Mouse (Mus musculus): ENCODE data around the gene Pgrmc1.
"Not testable (repeated sequence)": the region's sequence is repeated elsewhere in the genome, so short reads cannot be mapped to it uniquely, and the experiment has no call there.

Pgrmc1 gene

DNA sequence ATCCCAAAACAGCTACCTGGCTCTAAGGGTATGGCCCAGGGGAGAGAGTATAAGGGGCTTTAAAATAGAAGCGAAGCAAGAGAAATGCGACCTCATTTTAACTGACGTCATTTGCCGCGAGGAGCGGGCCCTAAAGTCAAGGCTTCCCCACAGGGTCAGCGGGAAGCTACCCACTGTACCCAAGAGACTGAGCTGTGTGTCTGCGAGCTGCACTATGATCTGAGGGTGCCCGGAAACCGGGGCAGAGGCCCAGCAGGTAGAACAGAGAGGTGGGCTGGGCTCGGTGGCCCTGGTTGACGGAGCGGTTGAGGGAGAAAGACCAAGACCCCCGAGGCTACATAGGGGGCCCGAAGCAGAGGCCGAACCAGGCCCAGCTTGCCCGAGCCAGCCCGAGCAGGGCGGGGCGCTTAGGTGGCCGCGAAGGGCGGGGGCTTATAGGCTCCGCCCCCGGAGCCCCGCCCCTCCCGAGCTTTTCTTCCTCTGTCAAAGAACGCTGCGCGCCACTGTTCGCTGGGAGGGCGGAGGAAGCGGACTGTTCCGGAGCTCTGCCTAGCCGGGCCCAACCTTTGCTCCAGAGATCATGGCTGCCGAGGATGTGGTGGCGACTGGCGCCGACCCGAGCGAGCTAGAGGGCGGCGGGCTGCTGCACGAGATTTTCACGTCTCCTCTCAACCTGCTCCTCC is at the start of gene Pgrmc1:
Pgrmc1 (plus strand) TSS at position 500 of the 683 bp plus-strand sequence.
- peak; percentile 65 for DNase-seq (ENCODE audit: low read depth, low spot score)

DNA sequence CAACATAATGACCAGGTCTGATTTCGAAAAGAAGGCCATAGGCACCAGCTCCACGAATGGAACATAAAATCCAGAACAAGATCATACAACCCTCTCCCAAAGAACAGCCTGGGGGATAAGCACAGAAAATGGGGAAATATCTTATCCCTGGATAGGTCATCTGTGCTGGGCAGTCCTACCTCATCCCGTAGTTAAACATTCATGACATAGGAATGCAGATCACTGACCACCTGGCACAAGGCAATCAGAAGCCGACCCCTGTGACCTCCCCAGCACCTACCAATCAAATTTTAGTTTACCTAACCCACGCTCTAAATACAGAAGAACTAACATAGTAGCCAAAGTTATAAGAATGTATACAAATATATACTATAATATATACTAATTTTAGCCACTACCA is 49.2 kb upstream of the Pgrmc1 start:
- no peak for DNase-seq (ENCODE audit: low read depth, low spot score)

DNA sequence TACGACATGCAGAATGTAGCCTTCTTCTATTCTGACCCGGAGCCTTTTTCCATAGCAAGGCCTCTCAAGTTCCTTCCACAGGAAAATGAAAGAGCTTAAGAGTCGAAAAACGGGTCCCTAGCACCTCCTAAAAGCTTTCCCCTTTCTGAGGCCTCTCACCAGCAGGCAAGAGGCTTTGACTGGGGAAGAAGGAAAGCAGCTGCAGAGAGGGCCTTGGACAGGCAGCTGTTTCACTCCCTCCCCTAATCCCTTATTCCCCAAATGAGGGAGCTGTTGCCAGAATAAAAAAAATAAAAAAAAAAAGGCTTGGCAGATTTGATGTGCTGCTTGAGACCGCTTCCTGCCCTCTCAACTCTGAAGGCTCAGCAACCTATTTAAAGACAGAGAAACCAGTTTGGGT is 47.1 kb upstream of the Pgrmc1 start:
- no peak for DNase-seq (ENCODE audit: low read depth, low spot score)

DNA sequence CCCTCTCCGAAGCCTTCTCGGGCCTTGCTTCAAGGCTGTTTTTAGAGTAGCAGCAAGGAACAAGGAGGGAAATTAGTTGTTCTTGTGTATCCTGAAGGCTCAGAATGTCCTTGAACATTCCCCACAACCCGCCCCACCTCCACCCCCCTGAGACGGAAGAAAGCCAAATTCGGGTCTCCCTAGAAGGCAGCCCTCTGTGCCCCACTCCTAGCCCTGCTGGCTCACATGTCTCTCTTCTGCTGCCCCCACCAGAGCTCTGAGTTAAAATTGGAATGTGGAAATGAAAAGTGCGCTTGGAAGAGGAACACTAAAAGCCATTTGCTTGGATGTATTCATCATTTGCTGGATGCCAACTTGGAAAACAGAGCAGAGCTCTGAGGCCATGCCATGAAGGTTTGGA is 46.7 kb upstream of the Pgrmc1 start:
- DNase-seq (ENCODE audit: low read depth, low spot score): no peak

DNA sequence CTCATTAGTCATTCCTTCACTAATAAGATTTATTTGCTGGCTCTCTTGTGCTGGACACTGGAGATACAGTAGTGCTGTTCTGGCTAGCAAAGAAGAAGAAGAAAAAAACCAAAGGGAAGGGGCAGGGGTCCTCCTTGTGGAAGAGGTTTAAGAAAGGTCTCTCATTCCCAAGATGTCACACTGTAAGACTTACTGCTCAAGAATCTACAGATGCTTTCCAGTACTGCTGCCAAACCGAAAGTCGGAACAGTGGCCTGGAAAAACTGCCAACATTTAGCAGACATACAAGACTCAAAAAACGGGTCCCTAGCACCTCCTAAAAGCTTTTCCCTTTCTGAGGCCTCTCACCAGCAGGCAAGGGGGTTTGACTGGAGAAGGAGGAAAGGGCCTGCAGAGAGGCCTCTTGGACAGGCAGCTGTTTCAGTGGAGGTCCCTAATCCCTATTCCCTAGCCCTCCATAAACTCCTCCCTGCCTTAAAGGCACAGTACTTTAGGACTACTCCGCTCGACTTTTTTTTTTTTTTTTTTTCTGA is 45.9 kb upstream of the Pgrmc1 start:
- DNase-seq (ENCODE audit: low read depth, low spot score): no peak

DNA sequence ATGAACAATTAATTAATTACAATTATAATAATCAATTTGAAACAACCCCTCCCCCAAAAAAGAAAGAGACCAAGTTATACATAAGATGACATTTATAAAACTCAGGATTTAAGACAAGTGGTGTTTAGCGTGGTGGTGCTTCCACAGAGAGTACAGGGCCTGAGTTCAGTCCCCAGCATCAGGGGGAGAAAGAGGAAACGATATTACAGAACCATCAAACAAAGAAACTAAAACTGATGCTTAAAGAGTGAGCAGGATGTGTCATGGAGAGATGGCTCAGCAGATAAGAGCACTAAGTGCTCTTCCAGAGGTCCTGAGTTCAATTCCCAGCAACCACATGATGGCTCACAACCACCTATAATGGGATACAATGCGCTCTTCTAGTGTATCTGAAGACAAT is 45.3 kb upstream of the Pgrmc1 start:
- no peak for DNase-seq (ENCODE audit: low read depth, low spot score)

DNA sequence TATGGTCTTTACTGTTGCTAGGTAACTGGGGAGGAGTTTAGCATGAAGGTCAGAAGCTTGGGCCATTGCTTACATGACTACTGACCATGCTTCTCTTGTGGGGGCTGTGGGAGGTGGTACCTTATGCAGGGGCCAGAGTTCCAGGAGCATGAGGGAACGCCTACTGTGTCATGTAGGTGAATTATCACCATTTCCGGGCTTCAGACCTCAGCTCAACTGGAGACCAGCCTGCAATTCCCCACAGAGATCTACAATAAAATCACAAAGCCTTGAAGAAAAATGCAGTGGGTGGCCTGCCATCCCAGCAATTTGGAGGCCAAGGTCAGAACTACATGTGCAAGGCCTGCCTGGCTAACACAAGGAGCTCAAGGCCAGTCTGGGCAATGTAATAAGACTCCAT is 42.8 kb upstream of the Pgrmc1 start:
- DNase-seq (ENCODE audit: low read depth, low spot score): not testable (repeated sequence)

DNA sequence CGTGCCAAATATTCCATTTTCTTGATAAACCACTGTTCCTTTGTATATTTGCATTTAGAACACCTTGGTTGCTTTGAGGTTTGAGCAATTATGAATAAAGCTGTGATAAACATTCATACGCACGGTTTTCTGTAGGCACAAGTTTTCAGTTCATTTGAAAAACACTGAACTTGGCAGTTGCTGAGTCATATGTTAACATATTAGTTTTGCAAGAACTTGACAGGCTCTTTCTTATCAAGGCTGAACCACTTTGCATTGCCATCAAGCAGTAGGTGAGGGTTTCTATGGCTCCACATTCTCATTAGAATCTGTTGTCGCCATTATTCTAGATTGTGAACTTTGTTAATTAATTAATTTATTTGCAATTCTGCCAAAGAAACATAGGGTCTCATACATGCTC is 37.8 kb upstream of the Pgrmc1 start:
- DNase-seq (ENCODE audit: low read depth, low spot score): no peak

DNA sequence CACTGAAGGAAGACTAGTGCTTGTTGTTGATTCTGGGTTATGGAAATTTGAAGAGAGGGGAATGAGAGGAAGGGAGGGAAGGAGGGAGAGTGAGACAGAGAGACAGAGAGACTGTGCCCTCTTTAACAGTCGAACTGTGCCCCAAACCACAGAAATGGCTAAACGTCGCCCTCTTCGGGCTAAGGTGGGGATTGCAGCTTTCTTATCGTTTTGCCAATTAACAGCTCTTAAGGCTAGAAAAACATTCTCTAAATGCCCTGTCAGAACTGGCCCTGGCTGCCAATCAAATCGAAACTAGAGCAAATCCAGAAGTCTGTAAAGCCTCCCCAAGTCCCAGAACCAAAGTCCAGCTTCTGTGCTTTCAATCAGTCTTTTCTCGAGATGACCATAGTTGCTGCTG is 36.4 kb upstream of the Pgrmc1 start:
- peak; percentile 19 for DNase-seq (ENCODE audit: low read depth, low spot score)

DNA sequence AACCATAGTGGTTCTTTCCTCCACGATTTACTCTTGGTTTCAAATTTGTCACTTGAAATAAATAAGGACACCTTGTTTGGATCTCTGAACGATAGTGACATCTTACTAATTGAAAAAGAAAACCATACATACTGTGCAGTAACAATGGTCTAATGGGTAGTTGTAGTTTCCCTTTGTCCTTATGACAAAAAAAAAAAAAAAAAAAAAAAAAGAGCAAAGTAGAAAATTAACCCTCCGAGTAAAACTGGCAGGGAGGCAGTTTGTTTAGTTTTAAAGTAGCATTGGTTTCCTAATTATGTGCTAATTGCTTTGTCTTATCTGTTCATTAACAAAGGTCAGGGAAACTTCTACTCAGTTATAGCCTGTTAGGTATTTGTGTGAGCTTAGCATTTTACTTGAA is 35.9 kb upstream of the Pgrmc1 start:
- DNase-seq (ENCODE audit: low read depth, low spot score): no peak

DNA sequence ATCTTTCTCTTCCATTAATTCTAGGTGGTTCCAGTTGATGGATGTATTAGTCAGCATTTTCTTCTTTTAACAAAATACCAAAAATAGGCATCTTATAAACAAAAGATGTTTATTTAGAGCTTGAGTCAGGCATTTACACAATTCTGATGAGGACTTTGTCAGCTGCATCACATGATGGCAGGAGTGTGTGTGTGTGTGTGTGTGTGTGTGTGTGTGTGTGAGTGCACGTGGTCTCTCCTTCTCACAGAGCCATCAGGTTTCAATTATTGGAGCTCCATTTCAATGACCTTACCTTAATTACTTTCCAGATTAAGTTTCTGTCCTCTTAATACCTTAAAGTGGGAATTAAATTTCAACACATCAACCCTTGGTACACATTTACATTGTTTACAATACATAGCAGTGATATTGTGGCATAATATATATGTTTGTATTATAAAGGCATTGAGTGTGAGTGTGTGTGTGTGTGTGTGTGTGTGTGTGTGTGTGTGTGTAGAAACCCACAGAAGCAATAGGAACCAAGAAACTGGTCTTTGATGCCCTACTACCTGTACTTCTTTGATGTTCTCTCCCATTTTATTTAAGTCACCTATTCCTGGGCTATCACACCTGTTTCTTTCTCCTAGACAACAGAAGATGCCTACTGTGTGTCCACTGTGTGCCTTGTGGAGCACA is 11.2 kb upstream of the Pgrmc1 start:
- DNase-seq (ENCODE audit: low read depth, low spot score): no peak

DNA sequence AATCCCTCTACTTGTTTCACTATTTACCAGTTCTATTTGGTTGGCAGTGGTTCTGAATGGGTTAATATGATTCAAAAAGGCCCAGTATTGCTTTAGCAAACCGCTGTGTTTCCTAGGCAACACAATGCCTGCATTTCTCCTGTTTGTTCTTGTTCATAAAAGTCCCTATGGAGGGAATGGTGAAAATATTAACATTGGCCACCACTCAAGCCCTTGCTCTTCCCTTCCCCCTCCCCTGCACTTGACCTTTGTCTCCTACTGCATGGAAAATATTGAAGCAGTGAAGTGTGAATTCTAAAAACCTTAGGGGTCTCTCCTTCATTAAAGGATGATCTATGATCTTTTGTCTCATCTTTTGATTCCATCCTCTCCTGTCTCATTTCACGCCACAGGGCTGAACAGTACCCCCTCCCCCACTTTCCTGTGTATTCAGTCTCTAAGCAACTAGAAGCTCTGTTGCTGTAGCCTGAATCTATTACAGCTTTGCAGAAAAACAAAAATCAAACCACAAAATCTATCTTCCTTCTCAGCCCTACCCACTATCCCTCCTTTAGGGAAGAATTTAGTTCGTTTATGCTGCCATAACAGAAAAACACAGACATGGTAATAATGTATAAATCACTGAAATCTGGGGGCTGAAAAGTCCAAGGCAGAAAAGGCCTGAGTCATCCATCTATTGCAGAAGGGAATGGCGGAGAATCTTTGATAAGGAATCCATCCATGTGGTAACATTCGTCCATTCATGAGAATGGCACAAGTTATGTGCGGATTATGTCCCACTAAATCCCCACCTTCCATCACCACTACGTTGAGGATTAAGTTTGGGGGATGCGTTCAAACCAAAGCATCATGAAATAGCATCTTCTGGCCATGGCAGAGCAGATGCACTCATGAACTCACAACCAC is 10.4 kb upstream of the Pgrmc1 start:
- DNase-seq (ENCODE audit: low read depth, low spot score): no peak

DNA sequence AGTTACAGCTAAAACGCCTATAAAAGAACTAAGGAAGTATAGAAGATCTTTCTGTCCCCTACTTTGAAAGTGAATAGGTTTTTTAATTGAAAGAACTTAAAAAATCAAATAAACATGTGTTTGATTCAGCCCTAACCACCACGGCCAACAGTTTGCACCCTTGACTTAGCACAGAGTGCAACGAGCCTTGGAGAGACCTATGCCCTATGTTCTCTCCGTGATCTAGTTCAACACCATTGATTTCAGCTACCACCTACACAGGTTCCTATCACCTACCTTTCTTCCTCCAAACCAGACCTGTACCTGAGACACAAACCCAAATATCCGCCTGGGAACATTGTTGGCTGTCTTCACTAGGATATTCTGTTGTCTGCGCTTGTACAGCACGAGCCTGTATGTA is 7.7 kb upstream of the Pgrmc1 start:
- DNase-seq (ENCODE audit: low read depth, low spot score): no peak

DNA sequence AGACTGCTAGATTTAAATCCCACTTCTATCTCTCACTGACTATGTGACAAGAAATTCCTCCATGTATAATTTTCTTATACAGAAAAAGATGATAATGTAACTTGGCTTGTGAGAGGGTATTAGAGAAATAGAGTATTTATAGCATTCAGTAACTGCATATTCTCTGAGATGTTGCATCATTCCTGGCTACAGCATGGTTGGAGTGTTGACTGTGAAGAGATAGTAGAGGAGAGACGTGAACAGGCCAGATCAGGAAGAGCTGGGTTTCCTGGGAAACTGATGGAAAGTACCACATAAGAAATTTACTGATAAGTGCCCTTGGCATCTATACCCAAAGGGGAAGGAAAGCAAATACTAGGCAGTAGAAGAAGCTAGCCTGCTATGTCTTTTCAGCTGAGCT is 6.9 kb upstream of the Pgrmc1 start:
- DNase-seq (ENCODE audit: low read depth, low spot score): no peak

DNA sequence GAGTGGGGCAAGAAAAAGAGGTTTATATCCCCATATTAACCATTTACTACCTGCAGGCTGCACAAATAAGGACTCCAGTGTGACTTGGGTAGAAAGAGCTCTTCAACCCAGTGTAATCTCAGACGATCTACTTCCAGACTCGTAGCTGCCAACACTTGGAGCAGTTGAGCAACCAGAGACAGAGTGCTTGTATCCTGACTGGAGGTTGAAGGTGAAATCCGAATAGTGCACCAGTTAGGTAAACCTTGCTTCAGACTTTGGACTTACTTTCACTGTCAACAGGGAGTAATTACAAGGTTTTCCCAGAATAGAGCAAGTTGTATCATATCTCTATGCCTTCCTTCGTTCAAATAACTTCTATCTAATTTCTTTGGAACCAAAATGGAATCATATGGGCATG is 6.5 kb upstream of the Pgrmc1 start:
- DNase-seq (ENCODE audit: low read depth, low spot score): no peak

DNA sequence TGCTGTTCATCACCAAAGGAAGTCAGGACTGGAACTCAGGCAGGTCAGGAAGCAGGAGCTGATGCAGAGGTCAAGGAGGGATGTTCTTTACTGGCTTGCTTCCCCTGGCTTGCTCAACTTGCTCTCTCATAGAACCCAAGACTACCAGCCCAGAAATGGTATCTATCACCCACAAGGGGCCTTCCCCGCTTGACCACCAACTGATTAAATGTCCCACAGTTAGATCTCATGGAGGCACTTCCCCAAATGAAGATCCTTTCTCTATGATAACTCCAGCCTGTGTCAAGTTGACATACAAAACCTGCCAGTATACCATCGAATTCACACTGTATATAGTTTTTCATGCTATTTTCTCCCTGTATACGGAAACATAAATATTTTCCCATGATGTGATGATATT is 2.8 kb upstream of the Pgrmc1 start:
- no peak for DNase-seq (ENCODE audit: low read depth, low spot score)

DNA sequence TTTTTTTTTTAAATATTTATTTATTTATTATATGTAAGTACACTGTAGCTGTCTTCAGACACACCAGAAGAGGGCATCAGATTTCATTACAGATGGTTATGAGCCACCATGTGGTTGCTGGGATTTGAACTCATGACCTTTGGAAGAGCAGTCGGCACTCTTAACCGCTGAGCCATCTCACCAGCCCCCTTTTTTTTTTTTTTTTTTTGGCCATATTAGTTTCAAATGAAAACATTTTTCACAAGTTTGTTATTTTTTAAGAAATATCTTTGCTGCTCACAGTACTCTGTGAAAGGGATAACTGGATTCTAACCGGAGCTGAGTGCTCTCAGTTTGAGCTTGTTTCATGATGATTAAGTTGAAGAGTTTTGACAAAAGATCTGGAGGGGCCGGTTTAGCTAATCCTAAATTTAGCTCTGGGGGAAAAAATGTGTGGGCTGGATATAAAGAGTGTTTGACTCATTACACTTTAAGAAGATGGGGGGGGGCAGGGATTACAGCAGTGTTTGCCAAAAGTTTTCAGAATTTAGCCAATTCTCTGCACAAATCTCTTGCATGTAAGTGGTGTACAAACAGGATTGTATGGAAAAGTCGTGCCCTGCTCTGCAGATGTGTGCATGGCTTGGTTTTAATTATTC is 1.4 kb upstream of the Pgrmc1 start:
- not testable (repeated sequence) for DNase-seq (ENCODE audit: low read depth, low spot score)

DNA sequence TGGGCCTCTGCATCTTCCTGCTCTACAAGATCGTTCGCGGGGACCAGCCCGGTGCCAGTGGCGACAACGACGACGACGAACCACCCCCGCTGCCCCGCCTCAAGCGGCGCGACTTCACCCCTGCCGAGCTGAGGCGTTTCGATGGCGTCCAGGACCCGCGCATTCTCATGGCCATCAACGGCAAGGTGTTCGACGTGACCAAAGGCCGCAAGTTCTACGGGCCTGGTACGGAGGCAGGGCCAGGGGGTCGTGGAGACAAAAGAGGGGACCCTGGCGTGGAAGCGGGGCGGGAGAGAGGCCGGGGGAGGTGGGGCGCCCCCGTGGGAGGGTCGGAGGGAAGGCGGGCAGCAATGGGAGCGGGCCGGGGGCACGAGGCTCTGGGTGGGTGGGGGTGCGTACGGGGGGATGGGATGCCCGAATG is 394 bp downstream of the Pgrmc1 start:
- no peak for DNase-seq (ENCODE audit: low read depth, low spot score)

DNA sequence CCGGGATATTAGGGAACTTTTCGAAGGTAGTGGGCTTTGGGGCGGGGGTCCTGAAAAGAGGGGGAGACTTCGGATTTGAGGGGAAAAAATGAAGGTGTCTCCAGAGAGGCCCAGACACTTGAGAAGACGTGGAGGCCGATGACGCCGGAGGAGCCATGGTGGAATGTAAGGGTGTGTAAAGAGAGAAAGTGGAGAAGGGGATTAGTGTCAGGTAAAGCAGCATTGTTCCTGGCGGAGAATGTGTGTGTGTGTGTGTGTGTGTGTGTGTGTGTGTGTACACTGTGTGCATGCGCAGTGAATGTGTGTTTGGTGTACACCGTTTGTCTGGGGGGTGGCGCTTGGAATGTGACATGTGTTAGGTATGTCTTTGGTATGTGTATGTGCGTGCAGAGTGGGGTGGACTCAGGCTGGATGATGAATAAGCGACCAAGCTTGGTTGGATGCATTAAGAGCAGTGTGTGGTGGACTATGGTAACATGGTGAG is 897 bp downstream of the Pgrmc1 start:
- DNase-seq (ENCODE audit: low read depth, low spot score): no peak

DNA sequence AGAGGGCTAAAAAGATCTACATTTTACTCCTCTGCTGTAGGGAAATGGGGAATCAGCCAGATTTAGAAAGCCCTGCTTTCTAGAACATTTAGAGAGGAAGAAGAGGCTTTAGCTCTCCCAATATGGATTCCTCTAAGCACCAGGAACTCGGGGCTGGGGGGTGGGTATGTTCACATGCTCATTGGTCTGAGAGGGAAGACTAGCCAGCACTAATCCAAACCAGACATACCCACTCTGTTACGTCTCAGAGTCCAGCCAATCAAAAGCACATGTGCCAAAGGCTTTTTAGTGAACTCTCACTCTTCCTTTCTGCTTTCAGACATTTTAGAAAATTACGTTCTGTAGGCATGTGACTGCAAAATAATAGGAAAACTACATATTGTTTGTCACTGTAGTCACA is 1.6 kb downstream of the Pgrmc1 start:
- no peak for DNase-seq (ENCODE audit: low read depth, low spot score)

DNA sequence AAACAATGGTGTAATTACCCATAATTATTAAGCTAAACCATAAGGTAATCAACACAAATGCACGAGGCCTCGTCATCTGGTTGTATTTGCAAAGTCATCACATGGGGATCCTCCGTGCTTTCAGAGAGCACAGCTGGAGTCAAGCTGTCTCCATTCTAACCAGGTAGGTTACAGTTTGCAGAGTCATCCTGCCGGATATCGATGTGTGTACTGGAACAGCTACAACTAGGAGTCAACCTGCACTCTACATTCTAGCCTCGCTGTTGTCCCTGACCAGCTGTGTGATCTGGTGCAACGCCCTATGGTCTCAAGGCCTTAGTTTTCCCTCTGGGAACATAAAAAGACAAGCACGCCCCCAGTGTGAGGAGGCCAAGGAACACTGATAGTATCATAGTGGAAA is 2.1 kb downstream of the Pgrmc1 start:
- peak; percentile 9 for DNase-seq (ENCODE audit: low read depth, low spot score)

DNA sequence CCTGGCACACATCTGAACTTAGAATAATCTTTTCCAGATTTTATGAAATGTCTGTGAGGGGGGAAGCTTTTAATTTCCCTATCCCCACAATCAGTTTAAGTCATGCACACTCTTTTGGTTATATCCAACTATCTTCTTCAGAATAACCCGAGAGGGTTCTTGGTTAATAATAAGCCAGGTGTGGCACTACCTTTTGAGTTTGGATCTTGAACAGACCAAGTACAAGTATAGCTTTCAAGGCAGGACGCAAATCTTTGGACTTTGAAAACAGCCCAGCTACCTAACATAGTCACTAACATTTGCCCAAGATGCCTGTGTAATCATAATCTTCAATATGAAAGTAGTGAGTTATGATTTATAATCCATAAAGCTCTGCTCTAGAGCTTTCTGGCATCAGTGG is 4.9 kb downstream of the Pgrmc1 start:
- no peak for DNase-seq (ENCODE audit: low read depth, low spot score)
